Mouse (Mus musculus): Measurements from ENCODE around the gene 5031439G07Rik. TPM values are rescaled to one million over a fixed set of nuclear protein-coding genes. Genes with fewer than 3 reads are reported as not detected.
"Not testable (repeated sequence)": the region's sequence is repeated elsewhere in the genome, so short reads cannot be mapped to it uniquely, and the experiment has no call there.

The 5031439G07Rik gene
- polyA plus RNA-seq, 1 experiment from 2014 or later = 21.8 TPM

DNA sequence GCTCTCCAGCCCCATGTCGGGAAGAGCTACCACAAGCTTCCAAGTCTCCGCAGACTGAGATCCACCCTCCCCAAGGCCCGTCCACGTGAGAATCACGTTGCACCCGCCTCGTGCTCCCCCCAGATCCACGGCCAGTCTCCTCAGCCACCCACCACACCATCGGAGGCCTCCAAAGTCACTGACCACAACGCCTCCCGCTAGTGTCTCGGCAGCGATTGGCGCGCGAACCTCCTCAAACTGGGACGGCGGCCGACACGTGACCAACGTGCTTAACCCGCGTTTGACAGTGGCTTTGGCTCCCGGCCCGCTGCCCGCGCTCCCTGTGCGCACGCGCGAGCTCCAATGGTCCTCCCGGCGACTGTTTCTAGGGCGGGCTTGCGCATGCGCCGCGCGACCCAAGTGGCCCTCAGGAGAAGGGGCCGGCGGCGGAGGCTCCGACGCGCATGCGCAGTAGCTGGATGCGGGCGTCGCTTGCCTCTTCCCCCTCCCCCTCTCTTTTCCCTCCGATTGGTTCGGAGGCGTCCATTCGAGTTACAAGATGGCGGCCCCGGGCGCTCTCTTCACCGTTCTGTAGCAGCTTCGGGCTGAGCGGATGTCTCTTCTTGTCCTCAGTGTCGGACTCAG is 65.4 kb downstream of the 5031439G07Rik start, which contains the start of gene Nup50:
Nup50 (plus strand) TSS at position 528 of the 624 bp plus-strand sequence.
- Histone ChIP-seq H3K27ac (ENCODE audit: low read depth, low read length) (peak within 1 kb of the TSS; percentile 93), H3K4me1 (ENCODE audit: control insufficient read depth, insufficient read depth, low read length) (peaks cover 23% of the 10 kb centered on the region), H3K4me2 (ENCODE audit: low read depth, low read length) (peak within 1 kb of the TSS; percentile 94), H3K9me3 (ENCODE audit: control insufficient read depth, low read length) (no peaks in the 10 kb centered on the region), H3K36me3 (ENCODE audit: control insufficient read depth, insufficient read depth, low read length) (peaks cover 8% of the 10 kb centered on the region; the same call in 1 of the 2 replicates), H3K27me3 (ENCODE audit: control insufficient read depth, insufficient read depth, low read length) (no peaks in the 10 kb centered on the region), H3K9ac (replicated peaks; ENCODE audit: low read depth, low read length) (peak within 1 kb of the TSS; percentile 91), H3K4me3 (ENCODE audit: low read depth, low read length) (peak within 1 kb of the TSS; percentile 96)
- WGBS = under 1% methylated on average over 55 of the region's 60 CpGs
- peak; percentile 91 for ATAC-seq (ENCODE audit: low read depth)

DNA sequence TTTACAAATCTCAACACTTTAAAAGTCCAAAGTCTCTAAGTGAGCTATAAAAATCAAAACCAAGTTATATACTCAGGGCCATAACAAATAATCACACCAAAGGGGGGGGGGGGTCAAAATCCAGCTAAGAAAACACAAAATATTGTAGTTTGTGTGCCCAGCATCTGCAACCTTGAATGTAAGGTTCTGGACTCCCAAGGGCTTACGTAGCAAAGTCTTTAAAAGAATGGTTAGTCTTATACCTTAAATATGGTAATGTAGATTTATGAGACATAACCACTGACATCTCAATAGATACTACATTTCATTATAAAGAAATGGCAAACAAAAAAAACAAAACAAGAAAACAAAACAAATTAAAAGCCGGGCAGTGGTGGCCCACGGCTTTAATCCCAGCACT is 68.4 kb downstream of the 5031439G07Rik start, which contains the start of gene Gm29666:
Gm29666 (minus strand) TSS at position 101 of the 400 bp plus-strand sequence.
- no peak within 1 kb of the TSS for H3K4me3 ChIP-seq (ENCODE audit: low read depth, low read length)
- H3K9me3 ChIP-seq (ENCODE audit: control insufficient read depth, low read length) = no peaks in the 10 kb centered on the region
- no peak within 1 kb of the TSS for H3K9ac ChIP-seq (replicated peaks; ENCODE audit: low read depth, low read length)
- no peaks in the 10 kb centered on the region for H3K27me3 ChIP-seq (ENCODE audit: control insufficient read depth, insufficient read depth, low read length)
- H3K27ac ChIP-seq (ENCODE audit: low read depth, low read length) = no peak within 1 kb of the TSS
- no peaks in the 10 kb centered on the region for H3K36me3 ChIP-seq (ENCODE audit: control insufficient read depth, insufficient read depth, low read length)
- 94% methylated on average over 3 of the region's 3 CpGs for WGBS
- peaks cover 16% of the 10 kb centered on the region; the same call in 1 of the 2 replicates for H3K4me1 ChIP-seq (ENCODE audit: control insufficient read depth, insufficient read depth, low read length)
- no peak within 1 kb of the TSS for H3K4me2 ChIP-seq (ENCODE audit: low read depth, low read length)
- ATAC-seq (ENCODE audit: low read depth) = no peak

DNA sequence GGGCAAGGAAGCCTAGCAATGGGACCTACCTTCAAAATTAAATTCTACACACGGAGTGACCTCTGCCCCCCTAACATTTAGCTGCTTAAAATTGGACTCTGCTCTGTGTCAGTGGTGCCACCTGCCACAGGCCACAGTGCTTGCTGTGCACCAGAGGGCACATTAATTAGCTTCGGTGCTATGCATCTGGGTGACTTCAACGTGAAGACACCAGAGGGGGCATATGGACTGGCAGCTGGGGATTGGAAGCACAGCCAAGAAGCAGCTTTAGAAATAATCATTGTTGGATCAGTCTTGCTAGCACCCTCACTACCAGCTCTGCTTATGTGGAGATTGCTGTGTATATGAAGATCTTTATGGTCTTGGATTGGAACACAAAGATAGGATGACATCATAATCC is 75.2 kb downstream of the 5031439G07Rik start:
- Histone ChIP-seq H3K4me3 (ENCODE audit: low read depth, low read length) (no peak overlapping the region), H3K4me2 (ENCODE audit: low read depth, low read length) (no peak overlapping the region), H3K9ac (replicated peaks; ENCODE audit: low read depth, low read length) (no peak overlapping the region), H3K27me3 (ENCODE audit: control insufficient read depth, insufficient read depth, low read length) (no peaks in the 10 kb centered on the region), H3K4me1 (ENCODE audit: control insufficient read depth, insufficient read depth, low read length) (no peaks in the 10 kb centered on the region), H3K9me3 (ENCODE audit: control insufficient read depth, low read length) (no peaks in the 10 kb centered on the region), H3K36me3 (ENCODE audit: control insufficient read depth, insufficient read depth, low read length) (no peaks in the 10 kb centered on the region), H3K27ac (ENCODE audit: low read depth, low read length) (no peak overlapping the region)
- no peak for ATAC-seq (ENCODE audit: low read depth)
- 65% methylated on average over 3 of the region's 3 CpGs for WGBS

DNA sequence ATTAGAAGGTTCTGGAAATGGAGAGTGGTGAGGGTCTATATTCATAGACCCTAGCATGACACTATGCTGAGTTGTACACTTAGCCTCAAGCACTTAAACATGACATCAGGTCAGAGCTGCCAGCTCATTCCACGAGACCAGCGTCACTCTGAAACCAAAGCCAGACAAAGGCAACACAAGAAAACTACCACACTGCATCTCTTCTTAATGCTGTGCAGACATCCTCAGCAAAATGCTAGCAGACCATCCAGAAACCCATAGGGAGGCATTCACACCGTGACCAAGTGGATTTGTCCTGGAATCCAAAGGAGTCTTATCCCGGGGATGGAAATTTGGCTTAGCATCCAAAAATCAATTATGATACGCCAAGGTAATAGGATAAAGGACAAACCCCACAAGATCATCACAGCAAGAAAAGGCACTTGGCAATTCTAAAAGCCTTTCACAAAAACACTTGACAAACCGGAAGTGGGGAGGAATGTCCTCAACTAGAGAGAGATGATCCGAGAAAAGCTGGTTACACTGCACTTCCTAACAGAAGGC is 84.4 kb downstream of the 5031439G07Rik start:
- H3K27ac ChIP-seq (ENCODE audit: low read depth, low read length) = no peak overlapping the region
- no peak overlapping the region for H3K4me3 ChIP-seq (ENCODE audit: low read depth, low read length)
- WGBS = 65% methylated on average over 7 of the region's 7 CpGs
- no peak overlapping the region for H3K4me2 ChIP-seq (ENCODE audit: low read depth, low read length)
- ATAC-seq (ENCODE audit: low read depth) = no peak
- H3K4me1 ChIP-seq (ENCODE audit: control insufficient read depth, insufficient read depth, low read length) = no peaks in the 10 kb centered on the region
- no peaks in the 10 kb centered on the region for H3K9me3 ChIP-seq (ENCODE audit: control insufficient read depth, low read length)
- no peaks in the 10 kb centered on the region for H3K27me3 ChIP-seq (ENCODE audit: control insufficient read depth, insufficient read depth, low read length)
- H3K9ac ChIP-seq (replicated peaks; ENCODE audit: low read depth, low read length) = no peak overlapping the region
- no peaks in the 10 kb centered on the region for H3K36me3 ChIP-seq (ENCODE audit: control insufficient read depth, insufficient read depth, low read length)

DNA sequence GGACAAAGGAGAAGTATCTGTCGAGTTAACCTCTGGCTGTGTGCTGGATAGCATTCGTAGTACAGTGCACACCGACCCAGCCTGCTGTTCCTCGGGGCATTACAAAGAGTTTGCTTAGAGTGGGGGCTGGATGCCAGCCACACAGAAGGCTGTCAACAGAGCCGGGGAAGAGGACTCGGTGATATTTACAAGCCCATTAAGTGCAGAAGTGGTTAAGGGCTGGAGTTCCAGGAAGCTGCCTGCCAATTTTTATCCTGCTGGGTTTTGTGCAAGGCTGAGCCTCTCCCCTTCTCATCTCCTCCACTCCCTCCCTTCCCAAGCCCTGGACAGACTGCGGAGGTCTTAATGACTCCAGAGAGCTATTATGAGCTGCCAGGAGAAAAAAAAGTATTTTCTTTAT is 90.3 kb downstream of the 5031439G07Rik start:
- Histone ChIP-seq H3K9me3 (ENCODE audit: control insufficient read depth, low read length) (no peaks in the 10 kb centered on the region), H3K36me3 (ENCODE audit: control insufficient read depth, insufficient read depth, low read length) (no peaks in the 10 kb centered on the region), H3K4me2 (ENCODE audit: low read depth, low read length) (peak overlapping the region; percentile 26; the same call in 1 of the 2 replicates), H3K27ac (ENCODE audit: low read depth, low read length) (peak overlapping the region; percentile 44), H3K27me3 (ENCODE audit: control insufficient read depth, insufficient read depth, low read length) (no peaks in the 10 kb centered on the region), H3K4me1 (ENCODE audit: control insufficient read depth, insufficient read depth, low read length) (peaks cover 5% of the 10 kb centered on the region), H3K9ac (replicated peaks; ENCODE audit: low read depth, low read length) (no peak overlapping the region), H3K4me3 (ENCODE audit: low read depth, low read length) (no peak overlapping the region)
- WGBS = 15% methylated on average over 7 of the region's 7 CpGs
- ATAC-seq (ENCODE audit: low read depth) = peak; percentile 84

DNA sequence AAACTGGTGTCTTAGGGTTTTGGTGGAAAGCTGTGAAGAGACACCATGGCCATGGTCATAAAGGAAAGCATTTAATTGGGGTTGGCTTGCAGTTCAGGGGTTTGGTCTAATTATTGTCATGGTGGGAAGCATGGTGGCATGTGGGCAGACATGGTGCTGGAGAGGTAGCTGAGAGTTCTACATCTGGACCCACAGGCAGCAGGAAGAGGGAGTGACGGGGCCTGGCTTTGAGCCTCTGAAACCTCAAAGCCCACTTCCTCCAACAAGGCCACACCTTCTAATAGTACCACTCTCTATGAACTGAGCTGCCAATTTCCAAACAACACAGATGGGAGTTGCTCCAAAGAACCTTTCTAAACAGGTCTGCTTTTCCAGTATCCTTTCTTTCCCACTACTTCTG is 91.7 kb downstream of the 5031439G07Rik start:
- ATAC-seq (ENCODE audit: low read depth) = no peak
- Histone ChIP-seq H3K27ac (ENCODE audit: low read depth, low read length) (no peak overlapping the region), H3K9me3 (ENCODE audit: control insufficient read depth, low read length) (no peaks in the 10 kb centered on the region), H3K9ac (replicated peaks; ENCODE audit: low read depth, low read length) (no peak overlapping the region), H3K4me2 (ENCODE audit: low read depth, low read length) (no peak overlapping the region), H3K4me3 (ENCODE audit: low read depth, low read length) (no peak overlapping the region), H3K27me3 (ENCODE audit: control insufficient read depth, insufficient read depth, low read length) (no peaks in the 10 kb centered on the region), H3K36me3 (ENCODE audit: control insufficient read depth, insufficient read depth, low read length) (no peaks in the 10 kb centered on the region), H3K4me1 (ENCODE audit: control insufficient read depth, insufficient read depth, low read length) (peaks cover 5% of the 10 kb centered on the region)
- 91% methylated on average over 1 of the region's 1 CpGs for WGBS

DNA sequence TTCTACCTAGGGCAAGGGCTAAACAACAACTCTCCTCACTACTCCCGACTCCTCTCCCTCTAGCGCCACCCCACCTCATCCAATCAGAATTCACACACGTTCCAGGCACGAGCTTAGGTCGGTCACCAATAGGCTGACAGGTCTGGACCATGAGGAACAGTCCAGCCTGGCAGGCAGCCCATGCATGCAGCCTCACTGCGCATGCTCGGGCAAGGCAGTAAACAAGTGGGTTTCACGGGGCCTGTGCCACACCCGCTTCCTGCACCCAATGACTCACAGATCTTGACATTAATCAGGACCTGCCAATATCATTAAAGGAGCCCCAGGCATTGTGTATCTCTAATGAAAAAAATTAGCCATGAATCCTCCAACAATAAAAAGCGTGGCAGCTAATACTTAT is 92.1 kb downstream of the 5031439G07Rik start:
- WGBS = 81% methylated on average over 10 of the region's 10 CpGs
- H3K36me3 ChIP-seq (ENCODE audit: control insufficient read depth, insufficient read depth, low read length); H3K4me1 ChIP-seq (ENCODE audit: control insufficient read depth, insufficient read depth, low read length); H3K27me3 ChIP-seq (ENCODE audit: control insufficient read depth, insufficient read depth, low read length); H3K4me2 ChIP-seq (ENCODE audit: low read depth, low read length); H3K9ac ChIP-seq (replicated peaks; ENCODE audit: low read depth, low read length); H3K9me3 ChIP-seq (ENCODE audit: control insufficient read depth, low read length); ATAC-seq (ENCODE audit: low read depth); H3K4me3 ChIP-seq (ENCODE audit: low read depth, low read length); H3K27ac ChIP-seq (ENCODE audit: low read depth, low read length): not testable (repeated sequence)

Small RNAs within 50 kb of the gene (microRNA-seq; reads per million reads assigned to microRNA genes)
- gene Mir1249 = 66.0 reads per million, percentile 39 among the genes with 10 or more reads in this experiment

Other genes with a start within 250 kb of the 5031439G07Rik start
- gene Phf21b, start 132.5 kb downstream of the 5031439G07Rik start, polyA plus RNA-seq (2014; fragmentation: Nextera tagmentation; extraction: Ambion mirVana) = 9.2 and 12.5 TPM in 2 replicates
- 0.75 and 0.96 TPM in 2 replicates for gene Gm29666, start 68.5 kb downstream of the 5031439G07Rik start, polyA plus RNA-seq (2014; fragmentation: Nextera tagmentation; extraction: Ambion mirVana)
- gene Nup50, start 65.1 kb downstream of the 5031439G07Rik start, polyA plus RNA-seq (2014; fragmentation: Nextera tagmentation; extraction: Ambion mirVana) = 21.9 and 28.7 TPM in 2 replicates
- gene Upk3a, start 28.6 kb upstream of the 5031439G07Rik start, polyA plus RNA-seq (2014; fragmentation: Nextera tagmentation; extraction: Ambion mirVana) = 0.58 and 0.88 TPM in 2 replicates
- 27.3 and 30.0 TPM in 2 replicates for gene Fam118a, start 40.4 kb upstream of the 5031439G07Rik start, polyA plus RNA-seq (2014; fragmentation: Nextera tagmentation; extraction: Ambion mirVana)
- 0.08 and 0.35 TPM in 2 replicates for gene Smc1b, start 143.4 kb upstream of the 5031439G07Rik start, polyA plus RNA-seq (2014; fragmentation: Nextera tagmentation; extraction: Ambion mirVana)
- 0.37 and 0.83 TPM in 2 replicates for gene Ribc2, start 143.5 kb upstream of the 5031439G07Rik start, polyA plus RNA-seq (2014; fragmentation: Nextera tagmentation; extraction: Ambion mirVana)
- gene Fbln1, start 217.4 kb upstream of the 5031439G07Rik start, polyA plus RNA-seq (2014; fragmentation: Nextera tagmentation; extraction: Ambion mirVana) = 17.1 and 64.7 TPM in 2 replicates

Measured in neural tube, embryonic 14.5 days (tissue).